Mouse (Mus musculus) bone marrow, adult 2 months (tissue): ENCODE data around the gene Gpatch8. TPM values are rescaled to one million over a fixed set of nuclear protein-coding genes. Genes with fewer than 3 reads are reported as not detected.

ENCODE experiments used
- H3K27ac ChIP-seq: fragments of 200-500 bp; 2 replicates; pipeline ENCODE4 v1.5.1; 2012; ENCODE audit warnings: low read depth, mild to moderate bottlenecking, control low read depth, inconsistent platforms, low read length; ENCODE audit not compliant: control insufficient read depth, poor library complexity, insufficient read depth
- H3K4me1 ChIP-seq: fragments of 200-500 bp; 2 replicates; pipeline ENCODE4 v1.6.1; 2011; ENCODE audit warnings: low read length; ENCODE audit not compliant: control insufficient read depth, insufficient read depth
- H3K4me3 ChIP-seq: fragments of 200-500 bp; replicated peaks from 2 replicates; pipeline ENCODE3; 2011; ENCODE audit warnings: mild to moderate bottlenecking, low read depth, low read length, control low read depth; ENCODE audit not compliant: control insufficient read depth
- CTCF ChIP-seq: fragments of 200-500 bp; IDR thresholded peaks from 2 replicates; pipeline ENCODE4 v1.5.1; 2011; ENCODE audit warnings: low read length, control low read depth; ENCODE audit not compliant: control insufficient read depth, insufficient read depth
- POLR2A ChIP-seq: fragments of 200-500 bp; IDR thresholded peaks from 2 replicates; pipeline ENCODE4 v1.6.1; 2011; ENCODE audit warnings: low read depth, mild to moderate bottlenecking, control low read depth, low read length, borderline replicate concordance; ENCODE audit not compliant: control insufficient read depth
- WGBS: fragments of 180-500 bp; shearing (Covaris S2); methylation state at CpG from one replicate; pipeline ENCODE4 v1.1.7; 2018; 5-methylcytosine and 5-hydroxymethylcytosine counted together
- polyA plus RNA-seq: library from polyadenylated mRNA; stranded (reverse); fragments of >200 nt; gene quantifications from 2 replicates; pipeline ENCODE4 v1.2.4, GENCODE M21; 2011; ENCODE audit warnings: low replicate concordance; ENCODE audit not compliant: missing spikeins, insufficient read depth, insufficient read length

Gene Gpatch8
- polyA plus RNA-seq, 1 experiment: 17.0 TPM

GRCm38 (mm10) chr11:102445891-102446361, 110.3 kb downstream of the Gpatch8 start:
- Histone ChIP-seq H3K4me3 (no peak overlapping the region), H3K4me1 (no peaks in the 10 kb centered on the region; the same call in 1 of the 2 replicates), H3K27ac (no peak overlapping the region)
- TF ChIP-seq POLR2A (no peak), CTCF (no peak)
- WGBS: 45% methylated on average over 7 of the region's 7 CpGs

GRCm38 (mm10) chr11:102445264-102445890, 110.8 kb downstream of the Gpatch8 start:
- Histone ChIP-seq H3K4me3 (no peak overlapping the region), H3K27ac (no peak overlapping the region), H3K4me1 (no peaks in the 10 kb centered on the region; the same call in 1 of the 2 replicates)
- 81% methylated on average over 10 of the region's 10 CpGs for WGBS
- TF ChIP-seq CTCF: no peak
- no peak for TF ChIP-seq POLR2A

- TF ChIP-seq POLR2A (no peak), CTCF (no peak)
- Histone ChIP-seq H3K4me3 (no peak overlapping the region), H3K27ac (no peak overlapping the region), H3K4me1 (no peaks in the 10 kb centered on the region; the same call in 1 of the 2 replicates)
- 73% methylated on average over 6 of the region's 6 CpGs for WGBS
Observed at GRCm38 (mm10) chr11:102444781-102445180, 111.4 kb downstream of the Gpatch8 start.

GRCm38 (mm10) chr11:102444321-102444720, 111.9 kb downstream of the Gpatch8 start:
- H3K27ac ChIP-seq: no peak overlapping the region
- no peaks in the 10 kb centered on the region; the same call in 1 of the 2 replicates for H3K4me1 ChIP-seq
- TF ChIP-seq POLR2A (no peak), CTCF (no peak)
- 53% methylated on average over 3 of the region's 3 CpGs for WGBS
- H3K4me3 ChIP-seq: no peak overlapping the region

- H3K4me3 ChIP-seq: no peak overlapping the region
- no peak overlapping the region for H3K27ac ChIP-seq
- TF ChIP-seq POLR2A: no peak
- TF ChIP-seq CTCF: no peak
- H3K4me1 ChIP-seq: no peaks in the 10 kb centered on the region; the same call in 1 of the 2 replicates
- 74% methylated on average over 12 of the region's 12 CpGs for WGBS
Observed at GRCm38 (mm10) chr11:102443740-102444139, 112.5 kb downstream of the Gpatch8 start.

- no peak for TF ChIP-seq POLR2A
- TF ChIP-seq CTCF: no peak
- no peak overlapping the region for H3K27ac ChIP-seq
- H3K4me1 ChIP-seq: no peaks in the 10 kb centered on the region; the same call in 1 of the 2 replicates
- WGBS: 82% methylated on average over 6 of the region's 6 CpGs
- H3K4me3 ChIP-seq: no peak overlapping the region
Observed at GRCm38 (mm10) chr11:102442089-102442488, 114.1 kb downstream of the Gpatch8 start.

- Histone ChIP-seq H3K4me3 (no peak overlapping the region), H3K27ac (no peak overlapping the region), H3K4me1 (no peaks in the 10 kb centered on the region; the same call in 1 of the 2 replicates)
- TF ChIP-seq CTCF: no peak
- TF ChIP-seq POLR2A: no peak
- 86% methylated on average over 3 of the region's 3 CpGs for WGBS
Observed at GRCm38 (mm10) chr11:102441434-102441833, 114.8 kb downstream of the Gpatch8 start.

- WGBS: 80% methylated on average over 8 of the region's 8 CpGs
- TF ChIP-seq POLR2A (no peak), CTCF (no peak)
- H3K4me3 ChIP-seq: no peak overlapping the region
- no peak overlapping the region for H3K27ac ChIP-seq
- no peaks in the 10 kb centered on the region; the same call in 1 of the 2 replicates for H3K4me1 ChIP-seq
Observed at GRCm38 (mm10) chr11:102440255-102440654, 115.9 kb downstream of the Gpatch8 start.
